Mouse (Mus musculus): ENCODE results near the gene Wipf1.

GRCm38 (mm10) chr2:73579168-73579567, 49.6 kb upstream of the Wipf1 start:
- TF ChIP-seq CTCF (IDR thresholded peaks at IDR 0.05; ENCODE audit: control insufficient read depth, insufficient read depth, insufficient read length) (no peak), MYOG (IDR thresholded peaks at IDR 0.05; ENCODE audit: control insufficient read depth, extremely low read depth, insufficient read length) (no peak), MAX (IDR thresholded peaks at IDR 0.05) (no peak), MYOD1 (IDR thresholded peaks at IDR 0.05; ENCODE audit: control insufficient read depth, insufficient read length, low read depth) (peak; percentile 80), CEBPB (IDR thresholded peaks at IDR 0.05; ENCODE audit: low read depth) (no peak)

Data from C2C12 (cell line).